ENCODE assay signal across 9 mouse cellular contexts in the genomic region with DNA sequence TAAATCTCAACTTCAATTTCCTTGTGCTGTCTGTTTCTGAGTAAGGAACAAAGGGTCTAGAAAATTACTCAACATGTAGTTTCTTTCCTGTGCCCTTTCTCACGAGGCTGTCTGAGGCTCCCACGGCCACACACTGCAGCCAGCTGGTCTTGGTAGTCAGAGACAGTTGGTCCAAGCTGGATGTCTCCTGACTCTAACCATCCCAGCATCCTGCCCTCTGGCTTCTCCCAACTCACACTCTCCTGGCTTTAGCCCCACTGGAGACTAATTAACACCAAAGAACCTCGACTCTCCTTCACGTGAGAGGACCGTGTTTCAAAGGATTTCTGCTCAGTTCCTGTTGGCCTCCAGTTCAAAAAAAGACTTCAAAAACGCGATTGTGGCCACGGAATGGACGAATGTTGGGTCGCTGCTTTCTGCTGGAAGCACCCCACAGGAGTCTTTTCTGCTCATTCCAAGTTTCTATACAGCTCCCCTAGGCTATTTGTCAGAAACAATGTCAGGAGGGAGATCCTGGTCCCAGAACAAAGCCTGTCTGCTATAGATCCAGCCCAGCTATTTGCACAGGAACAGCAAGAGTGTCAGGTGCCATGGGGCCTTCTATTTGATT. TPM values are rescaled to one million over a fixed set of nuclear protein-coding genes. Genes with fewer than 3 reads are reported as not detected.
DNase-seq lines count a peak whose midpoint lies in the region; ATAC-seq and TF ChIP-seq lines count a peak whose summit lies in the region.
"Had no signal": no experiment of that assay in that cellular context is flagged by ENCODE, and none has a peak within 500 bp of the region (broad histone marks: within the 10 kb centered on the region; RNA-seq: fewer than 3 reads in every experiment).

No protein-coding gene starts in this region.

- H3K4me1 ChIP-seq in forebrain, embryonic 13.5 days = peaks cover 39% of the 10 kb centered on the region
- H3K4me1 ChIP-seq in lung, postnatal 0 days (ENCODE audit: insufficient read depth, low read depth, low read length) = peaks cover 6% of the 10 kb centered on the region; the same call in 1 of the 2 replicates
- H3K4me1 ChIP-seq in stomach, embryonic 15.5 days = peaks cover 18% of the 10 kb centered on the region

- no peak for DNase-seq in layer of hippocampus, adult 2 months (ENCODE audit: low spot score in 2 of 2)
- DNase-seq in layer of hippocampus, postnatal 36 days = no peak
- DNase-seq in lung, postnatal 0 days (ENCODE audit: low spot score) = peak; percentile 76
- DNase-seq in adrenal gland, postnatal 36 days = no peak
- DNase-seq in layer of hippocampus, adult 18-20 months (ENCODE audit: low spot score in 2 of 2) = no peak
- DNase-seq in right cerebral cortex, postnatal 10 days (ENCODE audit: low spot score in 2 of 2) = no peak

- H3K27ac ChIP-seq in layer of hippocampus, adult 2 months = peak overlapping the region; percentile 43
- peak overlapping the region; percentile 78 for H3K27ac ChIP-seq in forebrain, embryonic 13.5 days
- H3K27ac ChIP-seq in lung, postnatal 0 days (ENCODE audit: low read length) = peak overlapping the region; percentile 66
- peak overlapping the region; percentile 8; the same call in 1 of the 2 replicates for H3K27ac ChIP-seq in stomach, embryonic 15.5 days

- WGBS in forebrain, embryonic 13.5 days = 1% methylated on average over 10 of the region's 10 CpGs
- 26% methylated on average over 10 of the region's 10 CpGs for WGBS in lung, postnatal 0 days
- WGBS in stomach, embryonic 15.5 days = 32% methylated on average over 10 of the region's 10 CpGs

- H3K36me3 ChIP-seq in forebrain, embryonic 13.5 days (ENCODE audit: poor library complexity, severe bottlenecking) = peaks cover 10% of the 10 kb centered on the region
- H3K36me3 ChIP-seq in lung, postnatal 0 days (ENCODE audit: insufficient read depth, low read length) = no peaks in the 10 kb centered on the region
- H3K36me3 ChIP-seq in stomach, embryonic 15.5 days = 0 out of 2 replicates have a peak, but pooled peaks cover 3% of the 10 kb centered on the region

- H3K9ac ChIP-seq in forebrain, embryonic 13.5 days = peak overlapping the region; percentile 38; the same call in 1 of the 2 replicates
- no peak overlapping the region for H3K9ac ChIP-seq in lung, postnatal 0 days (replicated peaks; ENCODE audit: low read depth)
- no peak overlapping the region for H3K9ac ChIP-seq in stomach, embryonic 15.5 days

- no peaks in the 10 kb centered on the region for H3K27me3 ChIP-seq in forebrain, embryonic 13.5 days
- H3K27me3 ChIP-seq in lung, postnatal 0 days (replicated peaks; ENCODE audit: insufficient read depth, low read length) = no peaks in the 10 kb centered on the region
- H3K27me3 ChIP-seq in stomach, embryonic 15.5 days (replicated peaks) = no peaks in the 10 kb centered on the region

- no peaks in the 10 kb centered on the region for H3K9me3 ChIP-seq in forebrain, embryonic 13.5 days (replicated peaks)
- H3K9me3 ChIP-seq in lung, postnatal 0 days (ENCODE audit: low read length) = no peaks in the 10 kb centered on the region
- H3K9me3 ChIP-seq in stomach, embryonic 15.5 days = no peaks in the 10 kb centered on the region

- no peak overlapping the region for H3K4me3 ChIP-seq in layer of hippocampus, adult 2 months
- H3K4me3 ChIP-seq in forebrain, embryonic 13.5 days = no peak overlapping the region
- no peak overlapping the region for H3K4me3 ChIP-seq in lung, postnatal 0 days (ENCODE audit: low read depth, low read length)
- no peak overlapping the region for H3K4me3 ChIP-seq in stomach, embryonic 15.5 days (replicated peaks)

- ATAC-seq in forebrain, embryonic 13.5 days = peak; percentile 77
- peak; percentile 86 for ATAC-seq in lung, postnatal 0 days
- no peak for ATAC-seq in stomach, embryonic 15.5 days (ENCODE audit: insufficient read depth, low FRiP score, low read depth)

- TF ChIP-seq CTCF in layer of hippocampus, adult 2 months (conservative IDR thresholded peaks at IDR 0.05) = no peak
- peak; percentile 21; the same call in 1 of the 2 replicates for TF ChIP-seq CTCF in lung, postnatal 0 days (IDR thresholded peaks at IDR 0.05)

- peak; percentile 91 for TF ChIP-seq EP300 in lung, postnatal 0 days (IDR thresholded peaks at IDR 0.05)

- peak overlapping the region; percentile 27 for H3K4me2 ChIP-seq in forebrain, embryonic 13.5 days
- no peak overlapping the region for H3K4me2 ChIP-seq in lung, postnatal 0 days (replicated peaks; ENCODE audit: low read depth, low read length)
- H3K4me2 ChIP-seq in stomach, embryonic 15.5 days = no peak overlapping the region

RNA-seq across cellular contexts. Expression of a gene that starts 23.8 kb away (rescaled TPM):
- 10 to 100 TPM; 21.8 to 31.9 TPM for total RNA-seq in layer of hippocampus, adult 2 months (2021)
- total RNA-seq in layer of hippocampus, postnatal 36 days (2021) = 10 to 100 TPM; 20.7 to 31.6 TPM
- 46.4 and 52.3 TPM in 2 replicates for polyA plus RNA-seq in forebrain, embryonic 13.5 days (2015; fragmentation: Nextera tagmentation; extraction: Ambion mirVana)
- 44.1 and 44.2 TPM in 2 replicates for polyA plus RNA-seq in lung, postnatal 0 days (2015; fragmentation: Nextera tagmentation; extraction: Ambion mirVana)
- polyA plus RNA-seq in stomach, embryonic 15.5 days (2015; fragmentation: Nextera tagmentation; extraction: Ambion mirVana) = 31.8 and 36.6 TPM in 2 replicates
- total RNA-seq in adrenal gland, postnatal 36 days (2021) = 1 to 10 TPM; 3.2 to 3.7 TPM
- 10 to 100 TPM; 19.8 to 23.9 TPM for total RNA-seq in layer of hippocampus, adult 18-20 months (2021)
- total RNA-seq: CH12.LX had no signal

Comparison
In these comparisons a context has a peak if more than half of its experiments do, and no peak if none do; other contexts are left out.
1. H3K27ac ChIP-seq: peak in every context shown above with its lines; median percentile 78 in forebrain, embryonic 13.5 days; 66 in lung, postnatal 0 days; 43 in layer of hippocampus, adult 2 months; 8 in stomach, embryonic 15.5 days.
2. RNA of a gene that starts 23.8 kb away (total RNA-seq): 21.8 to 31.9 TPM in layer of hippocampus, adult 2 months, 20.7 to 31.6 TPM in layer of hippocampus, postnatal 36 days and 19.8 to 23.9 TPM in layer of hippocampus, adult 18-20 months; 3.2 to 3.7 TPM in adrenal gland, postnatal 36 days; every median in the first group is over 4 times any median in the second.